Mouse (Mus musculus): ENCODE measurements around the gene Runx2. TPM values are rescaled to one million over a fixed set of nuclear protein-coding genes. Genes with fewer than 3 reads are reported as not detected.

Runx2 gene
- total RNA-seq, 2 experiments from 2014 or later = 7.1 to 8.9 TPM

DNA sequence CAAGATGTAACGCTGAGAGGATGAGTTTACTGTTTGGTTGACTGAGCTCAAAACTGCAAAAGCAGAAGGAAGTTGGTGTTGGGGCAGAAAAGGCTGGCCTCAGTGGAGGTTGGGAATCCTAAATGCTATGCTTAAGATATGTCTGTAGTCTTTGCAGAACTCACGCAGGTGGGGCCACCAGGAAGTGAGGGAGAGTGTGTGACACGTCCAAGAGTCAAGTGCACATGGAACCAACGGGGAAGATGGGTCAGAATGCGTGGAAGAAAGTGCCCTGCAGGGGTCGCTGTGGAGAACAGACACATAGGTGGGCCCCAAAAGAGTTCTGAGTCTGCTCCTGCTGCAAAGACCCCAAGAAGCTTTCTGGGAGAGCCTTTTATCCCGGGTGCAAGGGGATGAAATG is 141.8 kb downstream of the Runx2 start:
- no peak for DNase-seq (ENCODE audit: low spot score in 2 of 2)
- intact Hi-C loops (cut with DNase I) = no loop called here

DNA sequence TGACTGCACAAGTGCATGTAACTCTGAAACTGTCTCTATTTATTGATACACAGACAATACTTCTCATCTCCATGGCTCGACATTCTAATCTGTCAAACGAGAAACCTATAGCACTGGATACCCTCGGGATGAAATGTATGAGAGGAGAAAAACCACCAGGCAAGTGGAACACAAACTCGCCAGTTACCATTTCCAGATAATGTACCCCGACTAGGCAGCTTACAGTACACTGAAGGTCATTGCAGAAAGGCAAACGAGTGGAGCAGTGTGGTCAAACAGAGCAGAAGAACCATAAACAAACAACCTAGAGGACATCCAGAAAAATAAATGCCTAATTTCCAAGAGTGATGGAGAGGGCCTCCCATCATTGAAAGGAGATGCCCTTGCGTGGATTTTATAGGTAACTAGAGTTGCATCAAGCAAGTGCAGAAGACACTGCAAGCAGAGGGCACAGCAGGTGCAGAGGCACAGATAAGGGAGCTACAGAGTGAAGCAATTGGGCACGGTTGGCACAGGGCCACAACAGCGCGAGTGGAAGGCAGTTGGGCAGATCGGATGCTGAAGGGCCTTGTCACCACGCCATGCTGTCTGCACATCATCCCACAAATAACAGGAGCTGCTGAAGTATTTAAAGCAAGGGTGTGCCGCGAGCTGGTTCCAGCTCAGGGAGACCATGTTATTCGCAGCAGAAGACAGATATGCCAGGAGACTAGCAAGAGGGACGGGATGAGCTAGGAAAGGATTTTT is 142.5 kb downstream of the Runx2 start:
- intact Hi-C loops (cut with DNase I) = no loop called here
- peak; percentile 61 to 77 for DNase-seq (ENCODE audit: low spot score in 2 of 2)

DNA sequence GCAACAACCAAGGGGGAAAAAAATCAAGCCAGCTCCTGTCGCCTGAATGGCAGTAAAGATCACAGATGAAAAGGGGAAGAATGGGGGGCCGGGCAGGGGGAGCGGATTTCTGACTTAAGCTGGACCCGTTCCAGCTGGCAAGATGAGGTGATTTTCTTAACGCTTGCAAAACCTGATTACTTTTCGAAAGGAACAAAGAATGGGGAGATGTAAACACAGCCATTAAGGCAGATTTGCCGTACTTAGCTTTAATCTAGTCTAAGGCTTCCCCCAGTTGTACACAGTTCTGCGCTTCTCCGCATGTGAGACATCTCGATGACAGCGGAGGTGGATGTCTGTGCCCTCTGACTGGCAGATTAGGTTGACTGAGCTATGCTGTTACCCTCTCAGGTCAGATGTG is 144.6 kb downstream of the Runx2 start:
- intact Hi-C loops (cut with DNase I) = no loop called here

DNA sequence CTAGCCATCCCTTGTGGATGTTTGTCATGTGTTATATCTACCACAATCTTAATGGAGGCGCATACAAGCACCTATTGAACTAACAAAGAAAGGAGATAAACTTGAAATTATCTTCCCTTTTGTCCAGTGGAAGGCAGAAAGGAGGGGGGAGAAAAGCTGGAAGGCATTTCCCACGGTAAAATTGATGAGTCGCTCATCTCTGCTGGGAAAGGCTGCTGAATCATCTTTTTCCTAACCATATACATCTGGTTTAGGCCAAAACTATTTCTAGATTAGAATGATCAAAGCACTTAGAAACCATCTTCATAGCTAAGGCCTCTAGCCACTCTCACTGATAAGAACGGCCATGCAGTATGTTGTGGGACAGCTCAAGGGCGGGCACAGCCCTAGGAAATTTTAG is 147.3 kb downstream of the Runx2 start:
- intact Hi-C loops (cut with DNase I) = no loop called here

More for the DNA sequence above, 144.6 kb downstream of the Runx2 start:
- no peak for DNase-seq (ENCODE audit: low spot score in 2 of 2)

DNA sequence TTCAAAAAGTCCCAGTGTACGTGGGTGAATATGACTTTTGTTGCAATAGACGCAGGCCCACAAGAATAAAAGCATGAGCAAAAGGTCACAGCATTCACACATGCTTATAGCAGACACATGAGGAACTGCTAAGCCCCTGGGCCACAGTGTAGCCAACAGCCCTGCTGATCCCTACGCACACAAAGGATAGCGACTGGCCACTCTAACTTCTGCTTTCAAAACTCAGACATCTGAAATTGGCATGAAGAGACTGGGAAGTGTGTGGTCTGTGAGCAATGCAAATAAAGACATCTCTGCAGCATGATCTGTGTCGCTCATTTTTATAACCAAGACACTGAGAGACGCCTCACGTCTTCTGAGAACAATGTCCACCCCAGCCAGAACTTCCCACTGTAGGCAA is 150.7 kb downstream of the Runx2 start:
- intact Hi-C loops (cut with DNase I) = no loop called here
- DNase-seq (ENCODE audit: low spot score in 2 of 2) = no peak

More for the DNA sequence above, 147.3 kb downstream of the Runx2 start:
- no peak for DNase-seq (ENCODE audit: low spot score in 2 of 2)

DNA sequence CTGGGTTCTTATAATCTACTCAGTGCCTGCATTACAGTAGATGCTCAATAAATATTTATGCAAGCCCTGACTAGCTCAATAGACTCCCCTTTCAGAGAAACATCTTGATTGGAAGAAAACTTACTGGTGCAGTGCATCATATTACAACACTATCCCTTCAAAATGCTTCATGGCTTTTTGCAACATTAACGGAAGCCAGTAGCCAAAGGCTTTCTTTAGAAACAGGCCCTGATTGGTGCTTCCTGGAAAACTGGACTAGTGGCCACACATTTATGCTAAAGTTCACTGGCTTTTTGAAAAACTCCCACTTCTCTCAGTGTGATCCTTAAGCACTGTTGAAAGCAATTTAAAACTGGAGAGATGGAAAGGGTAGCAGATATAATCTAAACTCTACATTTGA is 151.4 kb downstream of the Runx2 start:
- intact Hi-C loops (cut with DNase I) = no loop called here
- DNase-seq (ENCODE audit: low spot score in 2 of 2) = no peak

DNA sequence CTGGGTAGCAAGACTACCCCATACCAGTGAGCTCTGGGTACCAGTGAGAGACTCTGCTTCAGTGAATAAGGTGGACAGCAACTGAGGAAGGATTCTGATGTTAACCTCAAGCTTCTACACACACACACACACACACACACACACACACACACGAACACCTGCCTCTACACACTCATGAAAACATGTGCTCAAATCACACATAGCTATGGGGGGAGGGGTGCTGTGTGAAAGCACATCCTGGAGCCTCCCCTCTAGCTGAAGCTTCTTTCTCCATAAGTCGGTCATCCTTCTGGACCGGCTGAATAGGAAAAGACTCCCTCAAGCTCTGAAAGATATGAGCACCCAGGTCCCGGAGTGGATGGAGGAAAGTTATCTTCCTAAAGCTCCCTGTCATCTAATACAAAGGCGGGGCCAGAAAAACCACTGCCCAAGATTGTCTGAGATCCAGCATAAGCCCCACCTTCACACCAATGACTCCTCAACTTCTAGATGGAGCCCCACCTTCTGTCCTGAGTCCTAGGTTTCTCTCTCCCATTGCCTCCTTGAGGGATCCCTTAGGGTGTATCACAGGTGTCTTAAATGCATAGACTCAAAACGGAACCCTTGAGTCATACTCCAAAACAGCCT is 152.4 kb downstream of the Runx2 start:
- no peak for DNase-seq (ENCODE audit: low spot score in 2 of 2)
- intact Hi-C loops (cut with DNase I) = no loop called here

DNA sequence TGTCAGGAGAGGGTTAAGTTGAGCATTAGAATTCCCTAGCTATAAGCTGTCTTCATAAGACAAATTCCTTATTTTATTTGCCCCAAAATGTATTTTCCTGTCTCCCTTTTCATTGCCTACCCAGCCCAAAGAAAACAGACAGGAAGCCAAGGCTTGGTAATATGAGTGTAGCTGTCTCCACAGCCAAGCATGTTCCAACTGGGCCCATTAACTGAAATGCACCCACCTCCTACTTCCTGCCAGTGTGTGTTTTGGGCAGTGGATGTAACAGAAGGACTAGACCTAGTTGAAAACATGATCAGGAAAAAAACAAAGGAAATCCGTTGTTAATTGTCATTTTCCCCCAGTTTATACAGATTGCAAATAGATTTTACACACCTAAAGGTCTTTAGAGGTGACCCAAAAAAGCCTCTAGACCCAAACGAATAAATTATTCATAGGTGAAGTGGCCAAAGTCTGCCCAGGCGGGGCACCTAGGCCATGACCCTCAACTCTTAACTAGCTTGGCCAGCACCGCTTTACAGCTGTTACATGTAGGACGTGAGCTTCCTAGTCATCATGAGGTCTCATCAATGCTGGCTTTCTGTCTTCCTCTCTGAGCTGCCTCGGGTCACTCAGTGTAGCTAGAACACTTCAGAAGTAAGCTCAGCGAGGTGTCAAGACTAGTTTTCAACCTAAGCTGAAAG is 154.3 kb downstream of the Runx2 start:
- intact Hi-C loops (cut with DNase I) = no loop called here
- no peak for DNase-seq (ENCODE audit: low spot score in 2 of 2)

DNA sequence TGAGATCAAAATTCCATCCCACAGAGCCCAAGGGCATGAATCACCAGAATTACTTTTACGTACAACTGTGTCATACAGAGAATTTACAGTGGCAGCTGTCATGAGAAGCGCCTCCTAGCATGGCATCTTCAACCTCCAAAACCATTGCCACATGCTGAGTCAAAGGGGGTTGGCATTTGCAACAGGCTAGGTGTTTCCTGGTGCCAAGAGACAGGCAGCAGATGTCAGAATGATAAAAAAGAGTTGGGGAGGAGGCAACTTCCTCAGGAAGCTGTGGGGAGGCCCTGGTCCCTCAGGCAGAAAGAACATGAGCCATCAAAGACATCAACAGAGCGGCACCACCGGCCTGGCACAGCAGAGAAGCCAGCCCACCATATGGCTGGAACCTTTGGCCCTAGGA is 160.1 kb downstream of the Runx2 start:
- no peak for DNase-seq (ENCODE audit: low spot score in 2 of 2)
- intact Hi-C loops (cut with DNase I) = no loop called here

DNA sequence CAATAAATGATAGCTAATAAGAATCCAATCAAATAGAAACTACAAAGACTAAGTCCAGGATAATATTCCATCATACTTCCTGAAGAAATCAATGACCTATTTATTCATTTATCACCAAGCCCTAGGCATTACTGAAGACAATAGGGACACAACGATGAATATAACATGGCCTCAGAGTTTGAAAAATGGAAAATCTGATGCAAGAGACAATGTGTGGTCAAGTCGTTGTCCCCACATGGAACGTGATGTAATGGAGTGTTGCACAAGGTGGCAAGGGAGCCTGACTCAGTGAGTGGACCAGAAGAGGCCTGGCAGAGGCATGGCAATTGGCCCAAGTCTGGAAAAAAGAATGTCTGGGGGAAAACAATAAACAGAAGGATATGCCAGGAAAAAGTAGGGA is 161.5 kb downstream of the Runx2 start:
- intact Hi-C loops (cut with DNase I) = no loop called here
- no peak for DNase-seq (ENCODE audit: low spot score in 2 of 2)

DNA sequence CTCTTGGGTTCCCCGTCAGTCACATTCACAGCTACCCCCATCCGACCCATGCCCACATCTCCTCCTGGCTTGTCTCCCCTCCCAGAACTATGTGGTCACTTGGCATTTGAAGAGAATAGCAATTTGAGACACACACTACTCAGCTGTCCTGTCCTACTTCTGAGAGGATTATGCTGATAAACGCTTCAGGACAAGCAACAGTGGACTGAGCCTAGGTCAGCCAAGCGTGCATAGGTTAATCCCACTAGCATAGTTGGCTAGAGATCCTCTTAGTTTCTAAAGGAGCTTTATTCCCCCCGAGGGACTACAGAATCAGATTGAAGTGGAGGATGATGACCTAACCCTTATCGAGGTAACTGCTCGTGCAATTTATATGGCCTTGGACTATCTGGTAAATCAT is 162.5 kb downstream of the Runx2 start:
- intact Hi-C loops (cut with DNase I) = no loop called here
- no peak for DNase-seq (ENCODE audit: low spot score in 2 of 2)

DNA sequence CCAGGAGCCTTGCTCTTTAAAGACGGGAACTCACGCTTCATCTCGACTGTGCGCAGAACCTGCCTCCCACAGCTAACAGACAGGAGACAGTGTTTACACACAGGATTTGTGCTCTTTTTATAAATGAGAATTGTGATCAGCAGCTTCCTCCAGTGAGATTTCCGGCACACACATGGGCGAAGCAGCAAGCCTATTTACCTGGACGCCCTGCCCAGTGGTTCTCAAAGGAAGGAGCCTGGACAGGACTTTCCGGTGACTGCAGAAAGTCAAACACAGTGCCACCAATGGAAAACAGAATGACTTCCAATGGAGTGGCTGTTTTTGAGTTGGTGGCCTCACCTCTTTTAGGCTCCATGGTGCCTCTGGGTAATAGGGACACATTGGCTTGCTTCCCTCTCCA is 163.0 kb downstream of the Runx2 start:
- DNase-seq (ENCODE audit: low spot score in 2 of 2) = no peak
- intact Hi-C loops (cut with DNase I) = no loop called here

DNA sequence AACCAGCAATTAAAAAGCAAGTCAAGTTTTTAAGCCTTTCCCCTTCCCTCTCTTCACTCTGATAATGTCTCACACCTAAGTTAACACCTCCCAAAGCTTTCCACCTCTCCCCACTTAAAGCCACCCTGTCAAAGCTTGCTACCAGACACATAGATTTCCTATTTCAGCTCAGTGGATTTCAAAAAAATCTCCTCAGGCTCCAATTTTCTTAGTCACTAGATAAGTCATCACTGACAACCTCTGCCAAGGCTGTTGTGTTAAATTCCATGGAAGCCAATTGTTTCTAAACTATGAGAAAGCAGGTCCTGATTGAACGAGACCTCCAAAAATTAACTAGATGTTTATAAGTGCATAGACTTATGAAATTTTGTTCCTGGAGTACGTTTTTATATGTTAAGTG is 164.2 kb downstream of the Runx2 start:
- no peak for DNase-seq (ENCODE audit: low spot score in 2 of 2)
- intact Hi-C loops (cut with DNase I) = no loop called here

DNA sequence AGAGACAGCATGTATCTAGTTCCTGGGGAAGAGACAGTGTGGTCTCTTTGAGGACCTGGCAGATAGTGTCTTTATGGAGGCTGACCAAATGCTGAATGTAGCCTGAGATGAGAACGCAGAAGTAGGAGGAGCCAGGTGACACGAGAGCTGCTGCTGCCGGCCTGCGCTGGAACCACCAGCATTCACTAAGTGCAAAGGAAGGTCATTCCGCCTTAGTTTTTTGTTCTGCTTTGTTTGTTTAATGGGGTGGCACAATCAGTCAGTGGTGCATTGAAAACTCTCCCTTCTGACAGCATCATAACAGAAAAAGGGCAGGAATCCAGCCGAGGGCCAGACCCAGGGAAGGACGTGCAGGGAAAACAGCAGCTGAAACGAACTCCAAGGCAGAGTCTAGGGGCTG is 165.5 kb downstream of the Runx2 start:
- intact Hi-C loops (cut with DNase I) = no loop called here
- DNase-seq (ENCODE audit: low spot score in 2 of 2) = no peak

DNA sequence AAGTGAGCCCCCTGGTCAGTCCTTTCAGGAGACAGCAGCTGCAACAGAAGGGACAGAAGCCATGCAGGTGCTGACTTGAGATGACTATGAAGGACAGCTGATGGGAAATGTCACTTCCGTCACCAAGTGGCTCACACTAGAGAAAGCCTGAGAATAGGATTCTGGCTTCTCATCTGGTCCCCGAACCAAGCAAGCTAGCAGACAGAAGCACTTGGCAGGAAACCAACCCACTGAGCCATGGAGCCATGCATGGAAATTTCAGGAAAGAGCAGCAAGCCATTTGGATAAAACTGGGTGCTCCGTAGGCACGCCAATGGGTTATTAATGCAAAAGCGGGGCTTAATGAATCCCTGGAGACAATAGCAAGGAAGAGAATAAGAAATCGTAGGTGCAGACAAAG is 166.7 kb downstream of the Runx2 start:
- DNase-seq (ENCODE audit: low spot score in 2 of 2) = no peak
- intact Hi-C loops (cut with DNase I) = no loop called here

DNA sequence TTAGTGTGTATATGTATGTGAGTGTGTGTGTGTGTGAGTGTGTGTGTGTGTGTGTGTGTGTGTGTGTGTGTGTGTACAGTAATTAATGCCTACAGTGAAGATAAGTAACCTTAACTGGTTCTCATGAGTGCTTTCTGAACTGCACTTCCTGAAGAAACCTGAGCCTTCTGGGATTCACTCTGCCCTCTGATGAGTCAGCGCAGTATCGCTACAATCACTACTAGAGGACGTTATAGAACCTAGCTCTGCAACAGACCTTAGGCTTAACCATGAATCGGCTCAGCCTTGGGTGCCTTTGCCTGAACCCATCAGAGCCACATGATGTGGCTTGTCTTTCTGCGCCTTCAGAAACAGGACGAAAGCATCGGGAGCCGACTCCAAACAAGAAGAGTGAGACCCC is 169.5 kb downstream of the Runx2 start:
- intact Hi-C loops (cut with DNase I) = no loop called here
- no peak for DNase-seq (ENCODE audit: low spot score in 2 of 2)

DNA sequence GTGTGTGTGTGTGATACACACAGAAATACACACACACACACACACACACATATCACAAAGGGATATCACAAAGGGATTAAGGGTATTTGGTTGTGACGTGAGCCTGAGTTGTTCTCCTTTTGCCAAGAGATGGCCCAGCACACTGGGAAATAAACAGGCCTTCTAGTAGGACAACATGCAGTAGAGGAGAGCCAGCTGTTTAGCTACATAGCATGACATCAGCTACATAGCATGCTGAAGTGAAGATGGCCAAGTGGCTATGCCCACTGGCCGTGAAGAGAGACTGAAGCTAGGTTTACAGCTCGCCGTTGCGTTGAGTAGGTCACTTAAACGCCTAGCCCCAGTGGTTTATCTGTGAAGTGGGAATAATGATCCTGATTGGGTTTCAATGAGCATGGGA is 171.3 kb downstream of the Runx2 start:
- no peak for DNase-seq (ENCODE audit: low spot score in 2 of 2)

DNA sequence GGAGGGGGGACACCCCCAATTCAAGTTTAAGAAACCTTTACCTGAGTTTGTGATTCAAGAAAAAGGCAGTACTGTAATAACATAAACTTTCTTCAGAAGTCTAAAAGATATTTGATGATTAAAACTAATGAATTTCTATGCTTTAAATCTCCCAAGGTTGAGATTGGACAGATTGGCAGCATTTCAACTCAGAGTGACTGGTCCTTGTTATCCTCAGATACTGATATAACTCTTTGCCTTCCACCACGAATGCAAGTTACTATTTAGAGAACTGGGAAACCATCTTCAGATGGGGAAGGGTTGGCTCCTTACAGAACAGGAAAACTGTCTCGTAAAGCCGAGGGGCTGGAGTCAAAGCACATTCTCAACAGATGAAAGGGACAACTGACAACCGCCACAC is 172.5 kb downstream of the Runx2 start:
- intact Hi-C loops (cut with DNase I) = no loop called here
- no peak for DNase-seq (ENCODE audit: low spot score in 2 of 2)

More for the DNA sequence above, 171.3 kb downstream of the Runx2 start:
- intact Hi-C loops (cut with DNase I) = no loop called here

DNA sequence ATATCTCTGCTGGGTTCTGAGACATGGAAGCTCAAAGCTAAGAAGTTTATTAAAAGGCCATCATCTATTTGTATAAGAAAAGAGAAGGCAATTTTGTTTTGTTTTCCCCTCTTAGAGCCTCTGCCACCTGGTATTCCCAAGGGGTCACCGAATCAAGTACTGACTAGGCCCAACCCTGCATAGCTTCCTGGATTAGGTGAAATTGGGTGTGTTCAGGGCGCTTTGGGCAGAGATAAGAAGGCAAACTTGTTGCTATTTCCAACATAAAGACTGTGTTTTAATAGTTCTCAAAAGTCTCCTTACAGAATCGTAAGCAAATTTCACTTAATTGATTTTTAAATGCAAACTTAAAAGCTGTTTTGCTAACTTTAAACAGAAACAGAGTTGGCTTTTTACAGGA is 173.7 kb downstream of the Runx2 start:
- intact Hi-C loops (cut with DNase I) = no loop called here
- DNase-seq (ENCODE audit: low spot score in 2 of 2) = no peak

DNA sequence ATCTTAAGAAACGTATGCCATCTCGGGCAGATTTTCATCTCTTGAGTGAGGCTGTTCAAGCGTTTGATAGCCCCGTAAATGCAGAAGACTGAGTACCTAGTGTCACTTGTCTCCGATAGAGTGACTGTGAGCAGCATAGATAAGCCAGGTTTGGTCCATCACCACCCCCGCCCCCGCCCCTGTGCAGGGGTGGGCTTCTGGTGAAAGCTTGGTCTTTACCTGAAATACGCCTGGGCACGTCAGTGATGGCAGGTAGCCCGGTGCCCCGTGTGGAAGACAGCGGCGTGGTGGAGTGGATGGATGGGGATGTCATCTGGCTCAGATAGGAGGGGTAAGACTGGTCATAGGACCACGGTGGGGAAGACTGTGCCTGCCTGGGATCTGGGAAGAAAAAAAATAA is 175.2 kb downstream of the Runx2 start:
- no peak for DNase-seq (ENCODE audit: low spot score in 2 of 2)
- intact Hi-C loops (cut with DNase I) = no loop called here
